Mouse (Mus musculus) kidney, postnatal 14 days (tissue): ENCODE results near the gene Prkar2a.

Source experiments
- DNase-seq: peaks from one replicate; pipeline ENCODE4 v3.0.0; 2022; ENCODE audit warnings: mixed read lengths

The Prkar2a gene

DNA sequence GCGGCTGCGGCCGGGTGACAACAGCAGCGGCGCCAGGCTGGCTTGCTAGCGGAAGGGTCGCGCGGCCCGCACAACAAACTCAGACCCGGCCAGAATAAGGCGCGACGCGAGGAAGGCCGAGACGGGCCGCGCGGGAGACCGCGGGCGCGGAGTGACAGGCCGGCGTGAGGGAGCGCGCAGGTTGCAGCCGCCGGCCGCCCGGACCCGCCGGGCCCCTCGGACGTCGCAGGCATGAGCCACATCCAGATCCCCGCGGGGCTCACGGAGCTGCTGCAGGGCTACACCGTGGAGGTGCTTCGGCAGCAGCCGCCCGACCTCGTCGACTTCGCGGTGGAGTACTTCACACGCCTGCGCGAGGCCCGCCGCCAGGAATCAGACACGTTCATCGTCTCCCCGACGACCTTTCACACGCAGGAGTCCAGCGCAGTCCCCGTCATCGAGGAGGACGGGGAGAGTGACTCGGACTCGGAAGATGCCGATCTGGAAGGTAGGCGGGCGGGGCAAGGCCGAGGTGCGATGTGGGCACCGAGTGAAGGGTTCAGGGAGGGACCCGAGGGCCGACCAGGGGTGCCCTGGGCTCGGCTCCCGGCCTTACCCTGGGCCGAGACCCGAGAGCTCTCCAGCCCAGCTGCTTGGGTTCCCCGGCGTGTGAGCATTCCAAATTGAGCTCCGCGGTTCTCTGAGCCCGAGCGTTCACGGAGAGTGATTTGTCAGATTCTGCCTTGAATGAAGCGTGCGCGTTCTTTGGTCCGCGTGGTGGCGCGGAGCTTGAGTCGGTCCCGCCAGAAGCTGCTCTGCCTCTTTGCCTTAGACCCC, 3.3 kb downstream of the Prkar2a start:
- DNase-seq: peak; percentile 73

- no peak for DNase-seq
Observed at GRCm38 (mm10) chr9:108693946-108694345, 4.8 kb downstream of the Prkar2a start.

DNA sequence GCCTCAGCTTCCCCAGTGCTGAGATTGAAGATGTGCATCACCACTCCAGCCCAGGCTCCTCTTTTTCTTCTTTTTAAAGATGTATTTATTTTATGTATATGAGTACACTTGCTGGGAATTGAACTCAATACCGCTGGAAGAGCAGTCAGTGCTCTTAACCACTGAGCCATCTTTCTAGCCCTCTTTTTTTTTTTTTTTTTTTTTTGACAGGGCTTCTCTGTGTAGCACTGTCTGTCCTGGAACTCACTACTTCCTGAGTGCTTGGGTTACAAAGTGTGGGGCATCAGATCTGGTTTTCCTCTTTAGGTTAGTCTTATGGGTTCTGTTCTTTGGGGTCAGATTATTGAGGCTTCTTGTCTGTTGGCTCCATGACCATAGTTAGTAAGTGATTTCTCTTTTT, 5.4 kb downstream of the Prkar2a start:
- DNase-seq: no peak

- no peak for DNase-seq
Observed at GRCm38 (mm10) chr9:108702476-108702875, 13.4 kb downstream of the Prkar2a start.

- no peak for DNase-seq
Observed at GRCm38 (mm10) chr9:108703373-108704110, 14.4 kb downstream of the Prkar2a start.

GRCm38 (mm10) chr9:108704591-108704990, 15.5 kb downstream of the Prkar2a start:
- DNase-seq: no peak

DNA sequence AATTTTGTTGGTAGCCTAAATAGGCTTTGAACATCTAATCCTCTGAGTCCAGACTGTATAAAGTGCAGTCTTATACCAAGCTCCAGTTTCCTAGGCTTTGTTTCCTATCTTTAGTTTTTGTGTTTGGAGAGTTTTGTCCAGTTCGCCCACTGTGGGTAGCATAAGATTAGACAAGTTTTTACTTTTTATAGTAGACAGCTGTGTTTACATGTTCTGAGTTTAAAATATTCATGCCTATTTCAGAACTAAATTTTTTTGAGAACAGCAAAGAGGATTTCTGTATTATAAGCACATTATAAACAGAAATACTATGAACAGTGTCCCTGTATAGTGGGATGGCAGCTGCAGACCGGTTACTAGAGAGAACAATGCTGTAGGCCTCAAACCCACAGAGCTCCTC, 18.1 kb downstream of the Prkar2a start:
- no peak for DNase-seq

DNA sequence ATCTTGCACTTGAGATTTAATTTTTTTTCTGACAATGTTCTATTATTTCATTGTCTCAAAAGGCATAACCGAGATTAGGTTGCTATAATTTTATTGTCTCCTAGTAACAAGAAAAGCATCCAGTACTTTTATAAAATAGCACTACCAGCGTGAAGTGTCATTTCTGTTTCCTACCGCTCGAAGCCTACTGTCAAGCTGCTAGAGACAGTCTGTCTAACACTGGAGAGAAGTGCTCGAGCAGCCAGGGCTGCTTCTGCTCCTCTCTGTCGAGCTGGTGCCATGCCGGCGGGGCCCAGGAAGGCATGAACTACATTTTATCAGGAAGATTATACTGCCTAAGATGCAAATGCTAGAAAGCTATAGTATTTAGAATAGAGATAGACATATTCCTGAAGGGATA, 19.7 kb downstream of the Prkar2a start:
- no peak for DNase-seq

DNA sequence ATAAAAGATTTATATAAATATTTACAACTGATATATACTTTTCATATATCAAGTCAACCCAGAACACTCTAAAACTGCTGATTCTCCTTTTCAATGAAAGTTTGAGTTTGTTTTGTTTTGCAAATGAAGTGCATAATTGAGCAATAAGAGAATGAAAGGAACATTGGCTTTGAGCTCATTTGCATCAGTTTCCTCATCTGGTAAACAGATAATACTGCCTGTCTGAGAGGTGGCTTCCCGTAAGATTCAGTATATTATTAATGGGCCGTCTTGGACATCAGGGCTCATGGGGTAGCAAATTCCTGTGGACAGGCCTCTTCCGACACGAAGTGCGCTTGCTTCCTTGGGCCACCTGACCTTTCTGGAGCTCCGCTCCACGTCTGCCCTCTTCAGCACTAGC, 21.7 kb downstream of the Prkar2a start:
- DNase-seq: no peak

DNA sequence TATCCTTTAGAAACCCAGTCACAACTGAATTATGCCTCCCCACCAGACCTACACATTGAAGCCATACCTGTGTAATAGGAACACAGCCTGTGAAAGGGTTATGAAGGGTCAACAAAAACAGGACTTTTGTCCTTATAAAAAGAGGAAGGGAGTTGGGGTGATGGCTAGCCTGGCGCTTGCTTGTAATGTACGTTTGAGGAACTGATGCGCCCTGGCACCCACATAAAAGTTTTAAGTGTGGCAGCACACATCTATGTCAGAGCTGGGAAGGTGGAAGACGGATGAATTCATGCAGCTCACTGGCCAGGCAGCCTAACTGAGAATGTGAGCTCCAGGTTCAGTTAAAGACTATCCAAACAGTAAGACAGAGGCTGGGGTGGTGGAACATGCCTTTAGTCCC, 27.1 kb downstream of the Prkar2a start:
- no peak for DNase-seq

GRCm38 (mm10) chr9:108723751-108724150, 34.6 kb downstream of the Prkar2a start:
- DNase-seq: no peak

DNA sequence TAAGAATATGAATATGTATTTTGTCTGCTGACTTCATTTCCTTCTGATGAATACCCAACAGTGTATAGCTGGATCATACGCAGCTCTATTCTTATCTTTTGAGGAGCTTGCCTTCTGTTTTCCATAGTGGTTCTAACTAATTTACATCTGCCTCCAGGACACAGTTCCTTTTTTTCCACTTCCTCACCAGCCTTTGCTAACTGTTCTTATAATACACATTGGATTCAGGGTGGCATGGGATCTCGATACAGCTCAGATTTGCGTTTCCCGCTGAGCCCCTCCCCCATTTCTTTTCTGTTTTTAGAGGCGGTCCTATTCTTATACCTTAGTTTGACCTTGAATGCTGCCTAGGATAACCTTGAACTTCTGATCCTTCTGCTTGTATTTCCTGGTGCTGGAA, 37.0 kb downstream of the Prkar2a start:
- no peak for DNase-seq

GRCm38 (mm10) chr9:108729050-108729449, 39.9 kb downstream of the Prkar2a start:
- DNase-seq: no peak

DNA sequence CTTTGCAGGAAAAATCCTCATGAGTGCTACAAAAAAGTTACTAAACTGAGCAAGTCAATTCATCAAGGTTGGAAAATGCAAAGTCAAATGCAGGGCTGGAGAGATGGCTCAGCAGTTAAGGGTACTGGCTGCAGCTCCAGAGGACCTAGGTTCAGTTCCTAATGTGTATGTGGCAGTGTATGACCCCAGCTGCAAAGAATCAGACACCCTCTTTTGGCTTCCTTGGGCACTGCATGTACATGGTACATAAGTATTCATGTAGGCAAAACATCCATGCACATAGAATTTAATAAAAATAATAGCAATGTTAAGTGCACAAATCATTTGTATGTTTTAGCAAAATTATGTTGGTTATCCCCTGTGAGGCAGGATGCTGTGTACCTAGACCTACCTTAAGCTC, 43.3 kb downstream of the Prkar2a start:
- no peak for DNase-seq

DNA sequence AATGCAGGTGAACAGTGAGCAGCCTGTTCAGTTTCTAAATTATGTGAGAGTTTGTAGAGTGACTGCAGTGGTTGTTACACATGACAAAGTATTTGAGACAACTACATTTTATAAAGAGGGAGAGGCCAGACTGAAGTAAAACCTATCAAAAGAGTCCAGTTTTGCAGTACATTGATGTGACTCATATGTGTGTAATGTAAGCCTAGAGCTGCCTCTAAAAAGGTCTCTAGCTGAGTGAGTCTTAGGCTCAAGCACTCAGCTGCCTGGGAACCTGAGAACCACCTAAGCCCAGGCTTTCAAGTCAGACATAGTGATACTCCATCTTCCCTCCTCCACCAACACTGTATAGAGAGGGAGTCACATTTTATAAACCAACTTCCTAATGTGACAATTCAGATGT, 45.5 kb downstream of the Prkar2a start:
- DNase-seq: no peak

GRCm38 (mm10) chr9:108739239-108739638, 50.1 kb downstream of the Prkar2a start:
- DNase-seq: no peak

DNA sequence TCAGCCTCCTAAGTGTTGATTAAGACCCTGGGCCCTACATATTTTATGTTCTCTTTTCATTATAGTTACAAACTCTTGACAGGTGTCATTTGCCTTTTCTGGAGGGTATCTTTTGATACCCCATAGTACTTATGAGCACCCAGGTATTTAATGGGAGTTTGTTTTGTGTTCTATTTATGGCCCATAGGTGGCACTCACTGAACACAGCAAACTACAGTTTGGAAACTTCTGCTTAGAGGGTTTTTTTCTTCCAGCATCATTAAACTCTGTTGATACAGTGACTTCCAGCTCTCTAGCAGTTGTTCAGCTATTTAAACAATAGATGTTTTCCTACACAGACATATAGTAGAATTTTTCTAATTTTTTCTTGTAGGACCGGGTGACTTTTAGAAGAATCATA, 50.9 kb downstream of the Prkar2a start:
- no peak for DNase-seq

DNA sequence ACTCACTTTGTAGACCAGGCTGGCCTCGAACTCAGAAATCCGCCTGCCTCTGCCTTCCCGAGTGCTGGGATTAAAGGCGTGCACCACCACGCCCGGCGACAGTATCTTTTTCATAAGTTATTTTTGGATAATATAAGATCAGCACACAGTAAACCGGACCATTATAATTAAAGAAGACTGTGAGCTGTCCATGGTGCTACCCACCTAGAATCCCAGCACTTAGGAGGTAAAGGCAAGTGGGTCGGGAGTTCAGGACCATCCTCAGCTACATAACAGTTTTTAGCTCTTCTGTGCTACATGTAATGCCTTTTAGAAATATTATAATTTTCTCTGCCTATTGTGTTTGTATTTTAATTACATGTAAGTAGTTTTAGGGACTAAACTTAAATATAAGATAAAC, 52.9 kb downstream of the Prkar2a start:
- no peak for DNase-seq

DNA sequence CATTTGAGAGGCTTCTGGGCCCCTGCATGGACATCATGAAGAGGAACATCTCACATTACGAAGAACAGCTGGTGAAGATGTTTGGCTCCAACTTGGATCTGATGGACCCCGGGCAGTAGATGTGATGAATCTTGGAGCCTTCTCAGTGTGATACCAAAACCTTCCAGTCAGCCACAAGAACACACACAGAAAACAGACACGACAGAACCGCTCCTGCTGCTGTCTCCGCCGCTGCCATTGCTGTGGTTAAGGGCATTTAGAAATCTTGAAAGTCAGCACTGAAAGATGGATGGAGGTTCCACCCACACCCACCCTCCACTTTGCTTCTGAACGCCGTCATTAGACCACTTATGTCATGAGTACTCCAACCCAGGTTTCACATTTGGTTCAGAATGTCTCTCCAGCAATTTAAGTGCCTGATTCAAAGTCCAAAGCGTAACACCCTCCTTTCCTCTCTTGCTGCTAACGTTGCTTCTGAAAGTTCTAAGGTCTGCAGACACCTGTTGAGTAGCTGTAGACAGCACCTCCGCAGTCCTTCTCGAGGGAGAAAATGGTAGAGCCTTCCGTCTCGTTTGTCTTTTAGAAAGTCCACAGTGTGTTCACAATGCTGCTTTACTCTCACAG, 57.9 kb downstream of the Prkar2a start:
- no peak for DNase-seq

- no peak for DNase-seq
Observed at GRCm38 (mm10) chr9:108747694-108748093, 58.6 kb downstream of the Prkar2a start.

DNA sequence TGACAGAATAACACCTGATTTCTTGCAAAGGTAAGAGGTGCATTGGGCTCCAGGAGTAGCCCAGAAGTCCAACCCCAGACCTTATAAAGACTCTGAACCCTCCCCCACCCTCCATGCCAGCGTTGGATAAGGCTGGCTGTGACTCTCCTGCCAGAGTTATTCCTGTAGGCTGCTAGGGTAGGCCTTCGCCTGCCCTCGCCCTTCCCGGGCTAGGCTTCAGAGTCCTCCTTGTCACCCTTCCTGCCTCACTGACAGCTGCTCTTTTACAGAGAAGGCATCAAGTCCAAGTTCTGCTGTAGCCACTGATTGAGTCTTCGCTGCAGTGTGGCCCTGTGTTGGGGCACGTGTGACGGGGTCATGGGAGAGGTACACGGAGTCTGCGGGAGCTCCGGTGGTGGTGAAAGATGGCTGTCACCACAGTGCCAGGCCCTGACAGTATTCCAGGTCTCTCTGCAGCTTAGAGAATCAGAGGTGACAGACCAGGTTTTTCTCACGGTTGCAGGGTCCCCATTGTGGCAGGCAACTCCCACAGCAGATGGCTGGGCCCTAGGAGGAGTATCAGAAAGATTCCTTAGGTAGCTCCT, 59.6 kb downstream of the Prkar2a start:
- DNase-seq: no peak

- DNase-seq: peak; percentile 42
Observed at GRCm38 (mm10) chr9:108750616-108751015, 61.5 kb downstream of the Prkar2a start.

- no peak for DNase-seq
Observed at GRCm38 (mm10) chr9:108752142-108752920, 63.2 kb downstream of the Prkar2a start.
